8 mouse cellular contexts compared by ENCODE assay signal in genomic region chr3:104700751-104701335, GRCm38 (mm10).
DNase-seq lines count a peak whose midpoint lies in the region; ATAC-seq and TF ChIP-seq lines count a peak whose summit lies in the region.

No protein-coding gene starts in this region.

- H3K36me3 ChIP-seq in intestine, postnatal 0 days (ENCODE audit: control insufficient read depth, insufficient read depth), result no peaks in the 10 kb centered on the region
- no peaks in the 10 kb centered on the region for H3K36me3 ChIP-seq in midbrain, embryonic 12.5 days

- no peak overlapping the region for H3K9ac ChIP-seq in intestine, postnatal 0 days (ENCODE audit: low read depth, low read length)
- no peak overlapping the region for H3K9ac ChIP-seq in midbrain, embryonic 12.5 days (replicated peaks)

- WGBS in intestine, postnatal 0 days, result 5% methylated on average over 23 of the region's 23 CpGs
- WGBS in midbrain, embryonic 12.5 days, result 5% methylated on average over 23 of the region's 23 CpGs

- no peaks in the 10 kb centered on the region for H3K9me3 ChIP-seq in intestine, postnatal 0 days (ENCODE audit: control insufficient read depth)
- 0 out of 2 replicates have a peak, but pooled peaks cover 3% of the 10 kb centered on the region for H3K9me3 ChIP-seq in midbrain, embryonic 12.5 days

- H3K4me1 ChIP-seq in intestine, postnatal 0 days (replicated peaks; ENCODE audit: control insufficient read depth, insufficient read depth, low read length), result peaks cover 8% of the 10 kb centered on the region; the same call in 1 of the 2 replicates
- no peaks in the 10 kb centered on the region for H3K4me1 ChIP-seq in midbrain, embryonic 12.5 days

- no peak overlapping the region for H3K4me2 ChIP-seq in intestine, postnatal 0 days (replicated peaks; ENCODE audit: low read depth)
- no peak overlapping the region for H3K4me2 ChIP-seq in midbrain, embryonic 12.5 days (replicated peaks)

- ATAC-seq in intestine, postnatal 0 days, result peak; percentile 85
- peak; percentile 77 for ATAC-seq in midbrain, embryonic 12.5 days (ENCODE audit: low FRiP score, low read depth)

- H3K27ac ChIP-seq in intestine, postnatal 0 days (ENCODE audit: low read depth, low read length), result no peak overlapping the region
- no peak overlapping the region for H3K27ac ChIP-seq in midbrain, embryonic 12.5 days (replicated peaks)

- DNase-seq in adrenal gland, adult 18-20 months (ENCODE audit: low spot score in 2 of 2), result peak; percentile 68 to 73
- peak; percentile 93 for DNase-seq in embryo, embryonic 11 days
- peak; percentile 63 to 80 for DNase-seq in gastrocnemius, postnatal 4 days (ENCODE audit: low spot score in 2 of 2)
- DNase-seq in left cerebral cortex, postnatal 4 days, result peak; percentile 82
- peak; percentile 38 for DNase-seq in skeletal muscle tissue, adult 2 months (ENCODE audit: low read depth, low spot score)
- peak; percentile 71 for DNase-seq in yolk sac, embryonic 10.5 days (ENCODE audit: low spot score)

- intact Hi-C loops in left cerebral cortex, postnatal 4 days (cut with DNase I), result no loop called here

- peak; percentile 95 for TF ChIP-seq CTCF in intestine, postnatal 0 days (IDR thresholded peaks at IDR 0.05; ENCODE audit: low read depth)

- H3K27me3 ChIP-seq in intestine, postnatal 0 days (replicated peaks; ENCODE audit: control insufficient read depth, insufficient read depth, low read length), result no peaks in the 10 kb centered on the region
- H3K27me3 ChIP-seq in midbrain, embryonic 12.5 days, result peaks cover 45% of the 10 kb centered on the region

- H3K4me3 ChIP-seq in intestine, postnatal 0 days (ENCODE audit: low read depth, low read length), result no peak overlapping the region
- no peak overlapping the region for H3K4me3 ChIP-seq in midbrain, embryonic 12.5 days

Comparison
In these comparisons a context has a peak if more than half of its experiments do, and no peak if none do; other contexts are left out.
1. DNase-seq: peak in every context shown above with its lines; median percentile 93 in embryo, embryonic 11 days; 82 in left cerebral cortex, postnatal 4 days; 72 in gastrocnemius, postnatal 4 days; 71 in yolk sac, embryonic 10.5 days; 70 in adrenal gland, adult 18-20 months; 38 in skeletal muscle tissue, adult 2 months.